Mouse (Mus musculus) monocyte, adult 2 months (primary cell): Measurements from ENCODE around the gene Insyn1.

Experiments
- DNase-seq, 2 experiments: peaks; one replicate each; pipeline ENCODE4 v3.0.0; 2022; ENCODE audit warnings: low spot score in 2 of 2, low read depth in 1 of 2

The Insyn1 gene

GRCm38 (mm10) chr9:58533322-58533721 lies 44.9 kb downstream of the Insyn1 start:
- DNase-seq = no peak

- no peak for DNase-seq
These were observed 46.4 kb downstream of the Insyn1 start for GRCm38 (mm10) chr9:58534766-58535165.

- DNase-seq = no peak
These were observed 47.2 kb downstream of the Insyn1 start for GRCm38 (mm10) chr9:58535447-58536134.

- DNase-seq = no peak
These were observed 49.4 kb downstream of the Insyn1 start for GRCm38 (mm10) chr9:58537774-58538173.

- no peak for DNase-seq
These were observed 51.5 kb downstream of the Insyn1 start for GRCm38 (mm10) chr9:58539886-58540285.

- peak in 1 of 2 experiments; percentile 40 for DNase-seq
These were observed 53.5 kb downstream of the Insyn1 start for GRCm38 (mm10) chr9:58541895-58542338.

- no peak for DNase-seq
These were observed 56.5 kb downstream of the Insyn1 start for GRCm38 (mm10) chr9:58544879-58545324.

- no peak for DNase-seq
These were observed 57.0 kb downstream of the Insyn1 start for GRCm38 (mm10) chr9:58545428-58545827.

GRCm38 (mm10) chr9:58546630-58547360 lies 58.4 kb downstream of the Insyn1 start:
- no peak for DNase-seq

GRCm38 (mm10) chr9:58548897-58549296 lies 60.5 kb downstream of the Insyn1 start:
- peak in 1 of 2 experiments; percentile 43 for DNase-seq
